In the genomic region with DNA sequence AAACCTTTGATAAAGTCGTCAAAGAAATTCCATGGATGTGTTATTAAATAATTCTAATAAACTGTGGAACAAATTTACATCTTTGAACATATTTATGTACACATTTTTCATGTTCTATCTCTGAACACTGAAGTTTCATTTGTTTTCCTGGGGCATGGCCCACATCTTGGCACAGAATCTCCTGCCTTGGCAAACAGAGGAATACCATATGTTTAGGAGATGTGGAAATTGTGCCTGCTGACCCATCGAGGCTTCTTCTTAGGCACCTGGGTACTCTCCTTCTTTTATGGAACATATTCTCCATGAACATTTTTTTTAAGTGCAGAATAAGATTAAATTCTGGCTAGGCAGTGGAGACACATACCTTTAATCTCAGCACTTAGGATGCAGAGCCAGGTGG, we compare ENCODE assay signal across 8 mouse cellular contexts.
"Had no signal": no experiment of that assay in that cellular context is flagged by ENCODE, and none has a peak within 500 bp of the region (broad histone marks: within the 10 kb centered on the region; RNA-seq: fewer than 3 reads in every experiment).

No protein-coding gene starts in this region.

- DNase-seq: kidney, postnatal 10 days; kidney, postnatal 4 days; liver, embryonic 13.5 days; liver, postnatal 0 days; lung, postnatal 14 days; right cerebral cortex, adult 18-20 months; right cerebral cortex, postnatal 25 days; thymus, postnatal 4 days had no signal
